Mouse (Mus musculus) ES-E14 (cell line): ENCODE measurements at regions not wholly inside any gene's neighbourhood (a gene's known extent, or its start where the extent isn't known, plus 50 kb on each side); places are given as distances from the start of the nearest gene placed in this dataset.

Source experiments
- HCFC1 ChIP-seq: IDR thresholded peaks from 2 replicates; pipeline ENCODE4 v1.6.1; 2012; ENCODE audit warnings: low read length, inconsistent platforms, borderline replicate concordance; ENCODE audit not compliant: insufficient read depth
- MAFK ChIP-seq: IDR thresholded peaks from 2 replicates; pipeline ENCODE4 v1.6.1; 2014; ENCODE audit warnings: mild to moderate bottlenecking, low read depth, low read length, inconsistent platforms; ENCODE audit not compliant: insufficient read depth
- ZC3H11A ChIP-seq: IDR thresholded peaks from 2 replicates; pipeline ENCODE4 v1.6.1; 2012; ENCODE audit warnings: low read depth, mild to moderate bottlenecking, inconsistent platforms, low read length, borderline replicate concordance
- ZNF384 ChIP-seq: IDR thresholded peaks from 2 replicates; pipeline ENCODE4 v1.6.1; 2012; ENCODE audit warnings: low read depth, low read length, inconsistent platforms

DNA sequence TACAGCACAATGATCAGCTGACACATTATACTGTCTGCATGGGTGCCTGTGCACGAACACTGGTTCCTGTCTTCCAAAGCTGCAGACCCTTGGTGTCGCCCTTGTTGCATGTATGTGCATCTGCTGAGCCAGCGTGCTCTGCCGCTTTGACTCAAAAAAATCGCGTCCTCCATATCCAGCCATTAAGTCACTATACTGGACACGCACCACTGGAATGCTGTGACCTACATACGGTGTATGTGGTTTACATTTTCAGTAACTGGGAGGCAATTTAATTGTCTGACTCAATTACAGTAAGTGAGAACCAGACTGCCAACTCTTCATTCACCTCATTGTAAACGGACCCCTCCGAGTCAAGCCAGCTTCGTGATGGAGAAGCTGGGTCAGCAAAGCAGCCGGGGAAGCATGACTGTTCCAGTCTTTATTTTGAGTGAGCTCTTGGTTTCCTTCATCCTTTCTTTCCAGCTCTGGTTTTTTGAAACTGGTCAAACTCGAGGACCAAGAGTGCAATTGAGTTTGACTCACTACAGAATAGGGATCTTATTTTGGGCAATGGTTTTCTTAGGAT, 448.9 kb downstream of the Col12a1 start:
- TF ChIP-seq HCFC1 (no peak), ZC3H11A (no peak), MAFK (no peak), ZNF384 (no peak)
